Mouse (Mus musculus): ENCODE results near the gene Grip1.

- no peak for TF ChIP-seq CTCF (IDR thresholded peaks at IDR 0.05; ENCODE audit: extremely low read depth, insufficient read length, insufficient replicate concordance, low read depth, low read length)
- no peak for TF ChIP-seq POLR2A (IDR thresholded peaks at IDR 0.05; ENCODE audit: low read depth, low read length)
Measured at GRCm38 (mm10) chr10:119437319-119437718, 16.3 kb upstream of the Grip1 start.
